Mouse (Mus musculus) macrophage (primary cell): ENCODE measurements around the gene Senp2. TPM values are rescaled to one million over a fixed set of nuclear protein-coding genes. Genes with fewer than 3 reads are reported as not detected.

ENCODE experiments used
- H3K27ac ChIP-seq: fragments of 350-480 bp; formaldehyde crosslinking; 2 replicates; pipeline ENCODE4 v1.9.0; 2021
- H3K36me3 ChIP-seq: fragments of 350-480 bp; formaldehyde crosslinking; 2 replicates; pipeline ENCODE4 v1.9.0; 2021; ENCODE audit errors: inconsistent target
- H3K4me3 ChIP-seq: fragments of 350-480 bp; formaldehyde crosslinking; 2 replicates; pipeline ENCODE4 v1.9.0; 2021; ENCODE audit errors: inconsistent target
- H3K79me2 ChIP-seq: fragments of 350-480 bp; formaldehyde crosslinking; 2 replicates; pipeline ENCODE4 v1.9.0; 2021; ENCODE audit errors: inconsistent target
- WGBS: methylation state at CpG from one replicate; pipeline ENCODE4 v1.1.7; 2026; ENCODE audit warnings: inconsistent platforms; ENCODE audit not compliant: missing documents; 5-methylcytosine and 5-hydroxymethylcytosine counted together
- polyA plus RNA-seq: library from polyadenylated mRNA; stranded (reverse); fragments of 250-400 nt; gene quantifications from 3 replicates; pipeline ENCODE4 v1.2.4, GENCODE M21; 2018; ENCODE audit warnings: inconsistent platforms

Gene Senp2
- polyA plus RNA-seq, 1 experiment from 2014 or later: 51.7 TPM

- 41% methylated on average over 7 of the region's 7 CpGs for WGBS
- Histone ChIP-seq H3K36me3 (peaks cover 12% of the 10 kb centered on the region; the same call in 1 of the 2 replicates), H3K4me3 (no peak overlapping the region), H3K79me2 (peaks cover 60% of the 10 kb centered on the region; the same call in 1 of the 2 replicates), H3K27ac (peak overlapping the region; percentile 13)
These were observed 88.4 kb downstream of the Senp2 start for GRCm38 (mm10) chr16:22097659-22098058.

Other genes with a start within 250 kb of the Senp2 start
- 0.49 to 1.1 TPM (median 0.95 TPM) in 3 replicates for gene Ehhadh, start 221.7 kb upstream of the Senp2 start, polyA plus RNA-seq
- 0.04 to 0.14 TPM (median 0.09 TPM) in 3 replicates for gene Map3k13, start 215.1 kb upstream of the Senp2 start, polyA plus RNA-seq
- 5.9 to 9.7 TPM (median 6.1 TPM) in 3 replicates for gene Tmem41a, start 61.9 kb upstream of the Senp2 start, polyA plus RNA-seq
- gene Liph, start 13.8 kb upstream of the Senp2 start, polyA plus RNA-seq: 0.11 to 0.20 TPM (median 0.19 TPM) in 3 replicates
- 11.0 to 35.3 TPM (median 33.5 TPM) in 3 replicates for gene Igf2bp2, start 153.8 kb downstream of the Senp2 start, polyA plus RNA-seq